Comparison of ENCODE assay signal across 27 mouse cellular contexts in genomic region chr6:127575194-127575593, GRCm38 (mm10). TPM values are rescaled to one million over a fixed set of nuclear protein-coding genes. Genes with fewer than 3 reads are reported as not detected.
A peak's percentile ranks its signal among the peaks of the same experiment; 100 is the strongest.
DNase-seq lines count a peak whose midpoint lies in the region; ATAC-seq and TF ChIP-seq lines count a peak whose summit lies in the region.
"Had no signal": no experiment of that assay in that cellular context is flagged by ENCODE, and none has a peak within 500 bp of the region (broad histone marks: within the 10 kb centered on the region; RNA-seq: fewer than 3 reads in every experiment).

No protein-coding gene starts in this region.

- no peak overlapping the region for H3K4me2 ChIP-seq in CH12.LX (ENCODE audit: insufficient read depth, low read depth, poor library complexity, severe bottlenecking)
- H3K4me2 ChIP-seq: forebrain, embryonic 13.5 days; heart, embryonic 11.5 days; hindbrain, embryonic 13.5 days had no signal

- dilution Hi-C loops in CH12.LX (cut with MboI; ENCODE audit: extremely low pct_ligation_motif_present, extremely low pct_unique_long_range_greater_than_20kb, low sequenced_read_pairs): no loop called here

- H3K4me1 ChIP-seq in CH12.LX (ENCODE audit: control insufficient read depth in 1 of 2, insufficient read depth in 2 of 2): peaks cover 2 to 16% of the 10 kb centered on the region in 2 experiments
- H3K4me1 ChIP-seq: forebrain, embryonic 13.5 days; hindbrain, embryonic 13.5 days had no signal

- peak; percentile 21 for DNase-seq in 416B (ENCODE audit: low read depth)
- DNase-seq in CD4-positive helper T cell, adult 2 months (ENCODE audit: low read depth, low spot score): peak; percentile 16
- peak; percentile 35 for DNase-seq in CH12.LX (ENCODE audit: extremely low read depth)
- DNase-seq in embryo, embryonic 10 days (ENCODE audit: low spot score): no peak
- no peak for DNase-seq in frontal cortex, adult 2 months (ENCODE audit: extremely low spot score in 1 of 2, low spot score in 1 of 2)
- DNase-seq in layer of hippocampus, postnatal 36 days: no peak
- DNase-seq: adrenal gland, adult 2 months; adrenal gland, postnatal 14 days; cerebellum, adult 11 months; cerebellum, adult 2 months; cerebellum, adult 9-11 months; cerebellum, postnatal 36 days; gastrocnemius, adult 2 months; gastrocnemius, postnatal 14 days; heart, adult 11 months; heart, postnatal 36 days had no signal

- peak; percentile 53 for ATAC-seq in inflammation-experienced regulatory T-cells, adult 6 months
- ATAC-seq: forebrain, embryonic 13.5 days; forebrain, embryonic 16.5 days; hindbrain, embryonic 16.5 days; intestine, postnatal 0 days; Patski had no signal

- H3K9ac ChIP-seq in CH12.LX (ENCODE audit: insufficient read depth, low read depth): no peak overlapping the region
- H3K9ac ChIP-seq: forebrain, embryonic 13.5 days; hindbrain, embryonic 13.5 days had no signal

- no peak for TF ChIP-seq CTCF in CH12.LX (conservative IDR thresholded peaks at IDR 0.05 in 1 of 2, IDR thresholded peaks at IDR 0.05 in 1 of 2; ENCODE audit: low read depth in 2 of 2, low read length in 2 of 2)

- no peak overlapping the region for H3K4me3 ChIP-seq in CH12.LX (replicated peaks in 1 of 3; ENCODE audit: low read depth in 2 of 3, low read length in 2 of 3, poor library complexity in 1 of 3)
- H3K4me3 ChIP-seq: forebrain, embryonic 10.5 days; forebrain, embryonic 13.5 days; gastrocnemius, adult 2 months; hindbrain, embryonic 10.5 days; hindbrain, embryonic 13.5 days had no signal

- TF ChIP-seq RAD21 in CH12.LX (IDR thresholded peaks at IDR 0.05; ENCODE audit: low read depth, low read length): no peak

- H3K79me2 ChIP-seq in CH12.LX (replicated peaks; ENCODE audit: control insufficient read depth, extremely low read depth, insufficient read depth, poor library complexity, severe bottlenecking): no peaks in the 10 kb centered on the region

- no peak overlapping the region for H3K27ac ChIP-seq in CH12.LX (ENCODE audit: insufficient read depth, low read depth)
- H3K27ac ChIP-seq: forebrain, embryonic 10.5 days; forebrain, embryonic 13.5 days; gastrocnemius, adult 2 months; hindbrain, embryonic 10.5 days; hindbrain, embryonic 13.5 days had no signal

- H3K36me3 ChIP-seq in CH12.LX (replicated peaks in 1 of 2; ENCODE audit: control insufficient read depth in 1 of 2, insufficient read depth in 1 of 2, low read length in 1 of 2): peaks cover 0 to 8% of the 10 kb centered on the region in 2 experiments
- H3K36me3 ChIP-seq: forebrain, embryonic 10.5 days; G1E; hindbrain, embryonic 10.5 days; hindbrain, embryonic 13.5 days had no signal

- no peak for TF ChIP-seq POLR2A in CH12.LX (IDR thresholded peaks at IDR 0.05; ENCODE audit: low read depth, low read length)

- no peaks in the 10 kb centered on the region for H3K27me3 ChIP-seq in CH12.LX (replicated peaks)
- H3K27me3 ChIP-seq: forebrain, embryonic 13.5 days; hindbrain, embryonic 13.5 days had no signal

- no peak for TF ChIP-seq EP300 in CH12.LX (IDR thresholded peaks at IDR 0.05; ENCODE audit: low read length)

- H3K9me3 ChIP-seq in CH12.LX (replicated peaks; ENCODE audit: low read length): no peaks in the 10 kb centered on the region
- H3K9me3 ChIP-seq: forebrain, embryonic 10.5 days; forebrain, embryonic 13.5 days; hindbrain, embryonic 10.5 days; hindbrain, embryonic 13.5 days had no signal

- in situ Hi-C loops in CH12.LX (cut with MboI; ENCODE audit: low pct_ligation_motif_present, low pct_unique_long_range_greater_than_20kb, low sequenced_read_pairs): no loop called here

TF ChIP-seq in CH12.LX, 34 proteins besides CTCF, POLR2A, EP300 and RAD21:
- TF ChIP-seq RCOR1 (conservative IDR thresholded peaks at IDR 0.05; ENCODE audit: low read depth, low read length) (no peak), CHD2 (IDR thresholded peaks at IDR 0.05; ENCODE audit: low read length) (no peak), JUN (IDR thresholded peaks at IDR 0.05; ENCODE audit: insufficient read depth, low read depth, low read length) (no peak), MXI1 (IDR thresholded peaks at IDR 0.05; ENCODE audit: low read depth, low read length) (no peak), CHD1 (IDR thresholded peaks at IDR 0.05; ENCODE audit: low read depth, low read length) (no peak), JUND (conservative IDR thresholded peaks at IDR 0.05; ENCODE audit: low read depth, low read length) (no peak), ELF1 (IDR thresholded peaks at IDR 0.05; ENCODE audit: low read depth, low read length) (no peak), MAFK (IDR thresholded peaks at IDR 0.05; ENCODE audit: insufficient replicate concordance, low read length) (no peak), ETS1 (conservative IDR thresholded peaks at IDR 0.05; ENCODE audit: low read depth, low read length) (no peak), TCF12 (IDR thresholded peaks at IDR 0.05; ENCODE audit: low read depth, low read length) (no peak), ZKSCAN1 (IDR thresholded peaks at IDR 0.05; ENCODE audit: borderline replicate concordance, low read depth, low read length) (no peak), NELFE (IDR thresholded peaks at IDR 0.05; ENCODE audit: low read depth, low read length) (no peak), MYC (IDR thresholded peaks at IDR 0.05; ENCODE audit: low read depth, low read length) (no peak), KAT2A (IDR thresholded peaks at IDR 0.05; ENCODE audit: insufficient replicate concordance, low read length) (no peak), USF2 (conservative IDR thresholded peaks at IDR 0.05; ENCODE audit: low read depth, low read length) (no peak), MAZ (IDR thresholded peaks at IDR 0.05; ENCODE audit: low read depth, low read length) (no peak), GABPA (IDR thresholded peaks at IDR 0.05; ENCODE audit: insufficient replicate concordance, low read depth, low read length) (no peak), ZNF384 (IDR thresholded peaks at IDR 0.05; ENCODE audit: low read depth, low read length) (no peak), MEF2A (IDR thresholded peaks at IDR 0.05; ENCODE audit: borderline replicate concordance, low read depth, low read length) (no peak)
TF ChIP-seq in CH12.LX: peak in this region for 0.

RNA-seq across cellular contexts. Expression of gene Cracr2a, which starts 14.1 kb away (rescaled TPM):
- total RNA-seq in CH12.LX (2012; rRNA removed) (1.2 and 1.4 TPM in 2 replicates), CH12.LX (2014; rRNA removed) (0.53 and 1.5 TPM in 2 replicates)
- 1.6 and 1.8 TPM in 2 replicates for polyA plus RNA-seq in CH12.LX (2012; ENCODE audit: insufficient read length, low read depth)
- polyA plus RNA-seq in inflammation-experienced regulatory T-cells, adult 6 months (2017; shearing (Covaris generic)): 10 to 100 TPM; 11.7 to 14.8 (median 12.9) TPM
- polyA plus RNA-seq in frontal cortex, adult 2 months (2012; rRNA removed): 0.90 and 0.96 TPM in 2 replicates
- total RNA-seq in layer of hippocampus, postnatal 36 days (2021): 1 to 10 TPM; 1.8 to 2.6 TPM
- polyA plus RNA-seq: G1E, Patski had no signal

Comparison
In these comparisons a context has a peak if more than half of its experiments do, and no peak if none do; other contexts are left out.
1. DNase-seq: peak in 416B (single experiment), CD4-positive helper T cell, adult 2 months (single experiment) and CH12.LX (single experiment); none in embryo, embryonic 10 days (single experiment), frontal cortex, adult 2 months (0 of 2) and layer of hippocampus, postnatal 36 days (0 of 2).